Mouse (Mus musculus): ENCODE measurements around the gene Nucks1. TPM values are rescaled to one million over a fixed set of nuclear protein-coding genes. Genes with fewer than 3 reads are reported as not detected.

Nucks1 gene
- polyA plus RNA-seq, 1 experiment from 2014 or later: 49.2 TPM

- H3K4me3 ChIP-seq: no peak overlapping the region
- H3K27me3 ChIP-seq (replicated peaks): no peaks in the 10 kb centered on the region
- no peaks in the 10 kb centered on the region for H3K4me1 ChIP-seq
- H3K9ac ChIP-seq: no peak overlapping the region
- H3K27ac ChIP-seq: no peak overlapping the region
- no peak overlapping the region for H3K4me2 ChIP-seq
- ATAC-seq (replicated peaks): peak; percentile 63
- H3K36me3 ChIP-seq (replicated peaks): peaks cover 5% of the 10 kb centered on the region; the same call in 1 of the 2 replicates
- WGBS: 45% methylated on average over 6 of the region's 6 CpGs
- H3K9me3 ChIP-seq: no peaks in the 10 kb centered on the region
These were observed 27.4 kb downstream of the Nucks1 start for GRCm38 (mm10) chr1:131937659-131938305.

DNA sequence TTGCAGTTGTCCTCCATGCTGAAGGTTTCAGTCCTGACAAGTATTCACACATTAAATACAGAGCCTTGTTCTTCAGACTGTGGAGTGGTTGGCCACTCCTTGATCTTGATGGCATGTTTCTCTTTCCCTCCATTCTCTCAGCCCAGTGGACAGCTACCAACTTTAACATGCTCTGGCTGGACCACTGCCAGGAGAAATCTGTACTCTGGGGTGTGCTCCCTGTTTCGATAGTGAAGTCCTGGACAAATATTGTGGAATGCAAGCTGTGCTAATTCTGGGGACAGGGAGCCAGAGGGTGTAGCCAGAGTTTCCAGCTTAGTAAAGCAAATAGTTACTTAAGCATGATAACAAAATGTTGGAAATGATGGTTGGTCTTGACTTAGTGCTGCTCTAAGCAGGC, 28.5 kb downstream of the Nucks1 start:
- Histone ChIP-seq H3K9ac (no peak overlapping the region), H3K4me3 (no peak overlapping the region), H3K27me3 (replicated peaks) (no peaks in the 10 kb centered on the region), H3K36me3 (replicated peaks) (peaks cover 2% of the 10 kb centered on the region; the same call in 1 of the 2 replicates), H3K27ac (no peak overlapping the region), H3K9me3 (no peaks in the 10 kb centered on the region), H3K4me2 (no peak overlapping the region), H3K4me1 (no peaks in the 10 kb centered on the region)
- no peak for ATAC-seq (replicated peaks)
- 83% methylated on average over 1 of the region's 1 CpGs for WGBS

DNA sequence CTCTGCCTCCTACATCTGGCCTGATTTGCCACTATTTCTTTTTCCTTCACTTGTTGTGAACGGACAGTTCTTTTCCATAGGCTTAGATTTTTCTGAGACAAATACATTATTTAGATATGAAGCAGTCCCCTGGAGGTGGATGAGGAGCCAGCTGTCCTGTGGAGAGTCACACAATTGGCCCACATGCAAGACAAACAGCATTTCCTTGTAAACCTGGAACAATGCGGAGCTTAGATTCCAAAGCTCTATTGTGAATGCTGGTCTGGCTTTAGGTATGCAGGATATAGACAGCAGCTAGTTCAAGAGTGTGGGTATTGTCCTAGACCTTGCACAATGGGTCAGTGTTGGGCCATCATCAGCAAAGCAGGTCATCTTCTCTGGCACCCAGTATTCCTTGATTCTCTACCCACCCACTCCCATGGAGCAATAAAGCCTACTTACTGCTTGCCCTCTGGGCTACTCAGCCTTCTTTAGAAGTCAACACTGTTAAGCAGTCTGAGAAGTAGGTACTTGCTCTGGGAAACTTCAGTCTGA, 30.4 kb downstream of the Nucks1 start:
- H3K27me3 ChIP-seq (replicated peaks): no peaks in the 10 kb centered on the region
- no peak overlapping the region for H3K9ac ChIP-seq
- H3K36me3 ChIP-seq (replicated peaks): no peaks in the 10 kb centered on the region
- H3K4me3 ChIP-seq: no peak overlapping the region
- no peak overlapping the region for H3K4me2 ChIP-seq
- no peaks in the 10 kb centered on the region for H3K4me1 ChIP-seq
- no peak for ATAC-seq (replicated peaks)
- no peak overlapping the region for H3K27ac ChIP-seq
- H3K9me3 ChIP-seq: no peaks in the 10 kb centered on the region
- WGBS: 37% methylated on average over 2 of the region's 2 CpGs

- no peaks in the 10 kb centered on the region for H3K4me1 ChIP-seq
- H3K4me3 ChIP-seq: no peak overlapping the region
- no peaks in the 10 kb centered on the region for H3K36me3 ChIP-seq (replicated peaks)
- WGBS: 100% methylated on average over 1 of the region's 1 CpGs
- no peak overlapping the region for H3K9ac ChIP-seq
- no peak overlapping the region for H3K27ac ChIP-seq
- ATAC-seq (replicated peaks): no peak
- no peaks in the 10 kb centered on the region for H3K9me3 ChIP-seq
- H3K4me2 ChIP-seq: no peak overlapping the region
- no peaks in the 10 kb centered on the region for H3K27me3 ChIP-seq (replicated peaks)
These were observed 31.2 kb downstream of the Nucks1 start for GRCm38 (mm10) chr1:131941501-131941900.

- no peaks in the 10 kb centered on the region for H3K27me3 ChIP-seq (replicated peaks)
- H3K9me3 ChIP-seq: no peaks in the 10 kb centered on the region
- H3K4me1 ChIP-seq: no peaks in the 10 kb centered on the region
- H3K4me3 ChIP-seq: no peak overlapping the region
- H3K36me3 ChIP-seq (replicated peaks): no peaks in the 10 kb centered on the region
- H3K4me2 ChIP-seq: no peak overlapping the region
- WGBS: 75% methylated on average over 16 of the region's 16 CpGs
- H3K9ac ChIP-seq: no peak overlapping the region
- no peak overlapping the region for H3K27ac ChIP-seq
- ATAC-seq (replicated peaks): no peak
These were observed 32.6 kb downstream of the Nucks1 start for GRCm38 (mm10) chr1:131942621-131943590.

DNA sequence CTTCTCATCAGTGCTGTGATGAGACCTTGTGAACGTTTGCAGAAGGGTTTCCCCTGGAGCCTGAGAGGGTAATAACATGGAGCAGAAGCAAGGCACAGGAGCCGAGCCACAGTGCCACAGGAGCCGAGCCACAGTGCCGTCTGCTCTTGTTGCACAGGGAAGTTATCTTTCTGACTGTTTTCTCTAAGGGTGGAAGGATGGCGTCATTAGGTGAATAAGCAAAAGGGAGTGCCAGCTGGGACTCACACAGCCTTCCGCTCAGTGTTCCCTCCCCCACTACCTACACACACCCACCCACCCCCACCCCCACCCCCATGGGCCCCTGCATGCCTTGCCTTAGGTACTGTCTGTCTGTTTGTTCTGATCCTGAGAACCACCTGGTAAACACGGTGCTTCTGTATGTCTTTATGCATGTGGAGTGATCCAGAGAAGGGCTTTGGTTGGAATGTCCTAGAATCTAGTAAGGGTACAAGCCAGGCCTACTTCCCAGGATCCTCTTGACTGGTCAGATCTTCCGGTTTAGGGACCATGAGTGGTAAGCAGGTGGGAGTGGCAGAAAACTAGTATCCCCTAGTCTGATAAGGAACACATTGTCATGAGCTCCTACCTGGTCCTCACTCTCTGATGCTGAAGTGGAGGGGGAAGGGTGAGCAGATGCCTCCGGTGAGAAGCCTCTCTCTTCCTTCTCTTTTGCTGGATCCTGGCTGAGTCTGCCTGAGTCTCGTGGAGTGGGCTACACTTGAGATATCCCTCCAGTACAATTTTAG, 35.5 kb downstream of the Nucks1 start:
- no peak overlapping the region for H3K27ac ChIP-seq
- H3K4me3 ChIP-seq: no peak overlapping the region
- no peak for ATAC-seq (replicated peaks)
- no peak overlapping the region for H3K9ac ChIP-seq
- H3K27me3 ChIP-seq (replicated peaks): no peaks in the 10 kb centered on the region
- no peaks in the 10 kb centered on the region for H3K9me3 ChIP-seq
- 74% methylated on average over 10 of the region's 10 CpGs for WGBS
- H3K4me2 ChIP-seq: no peak overlapping the region
- no peaks in the 10 kb centered on the region for H3K36me3 ChIP-seq (replicated peaks)
- H3K4me1 ChIP-seq: no peaks in the 10 kb centered on the region

- no peaks in the 10 kb centered on the region for H3K27me3 ChIP-seq (replicated peaks)
- no peaks in the 10 kb centered on the region for H3K4me1 ChIP-seq
- H3K9ac ChIP-seq: no peak overlapping the region
- no peak overlapping the region for H3K27ac ChIP-seq
- no peaks in the 10 kb centered on the region for H3K9me3 ChIP-seq
- H3K4me3 ChIP-seq: no peak overlapping the region
- ATAC-seq (replicated peaks): no peak
- no peak overlapping the region for H3K4me2 ChIP-seq
- H3K36me3 ChIP-seq (replicated peaks): no peaks in the 10 kb centered on the region
- WGBS: 92% methylated on average over 11 of the region's 11 CpGs
These were observed 36.3 kb downstream of the Nucks1 start for GRCm38 (mm10) chr1:131946462-131947215.

DNA sequence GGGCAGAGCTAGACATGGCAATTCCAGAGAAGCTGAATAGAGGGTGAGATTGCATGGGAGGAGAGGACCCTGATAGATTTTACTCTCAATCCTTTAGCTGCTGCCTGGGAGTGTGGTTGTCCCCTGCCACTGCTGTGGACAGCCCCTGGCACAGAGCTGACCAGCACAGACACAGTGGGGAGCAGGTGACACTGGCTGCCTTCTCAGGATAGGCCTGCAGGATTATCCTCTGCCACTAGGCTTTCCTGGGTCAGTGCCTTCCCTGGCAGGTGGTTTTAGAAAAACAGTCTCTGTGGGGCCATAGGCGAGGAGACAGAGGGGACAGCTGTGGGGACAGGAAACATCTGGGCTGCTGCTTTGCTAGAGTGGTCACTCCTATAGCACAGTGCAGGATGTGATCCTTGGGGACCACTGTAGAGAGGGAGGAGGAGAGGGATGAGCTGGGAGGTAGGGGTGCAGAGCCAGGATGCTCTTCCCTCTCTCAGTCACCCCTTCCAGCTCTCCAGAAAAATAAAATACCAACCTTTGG, 37.7 kb downstream of the Nucks1 start:
- no peaks in the 10 kb centered on the region for H3K36me3 ChIP-seq (replicated peaks)
- no peak overlapping the region for H3K4me3 ChIP-seq
- H3K9ac ChIP-seq: no peak overlapping the region
- no peak overlapping the region for H3K27ac ChIP-seq
- H3K9me3 ChIP-seq: no peaks in the 10 kb centered on the region
- no peak; the same call in 1 of the 2 replicates for ATAC-seq (replicated peaks)
- H3K4me2 ChIP-seq: no peak overlapping the region
- no peaks in the 10 kb centered on the region for H3K27me3 ChIP-seq (replicated peaks)
- WGBS: 33% methylated on average over 1 of the region's 1 CpGs
- H3K4me1 ChIP-seq: no peaks in the 10 kb centered on the region

DNA sequence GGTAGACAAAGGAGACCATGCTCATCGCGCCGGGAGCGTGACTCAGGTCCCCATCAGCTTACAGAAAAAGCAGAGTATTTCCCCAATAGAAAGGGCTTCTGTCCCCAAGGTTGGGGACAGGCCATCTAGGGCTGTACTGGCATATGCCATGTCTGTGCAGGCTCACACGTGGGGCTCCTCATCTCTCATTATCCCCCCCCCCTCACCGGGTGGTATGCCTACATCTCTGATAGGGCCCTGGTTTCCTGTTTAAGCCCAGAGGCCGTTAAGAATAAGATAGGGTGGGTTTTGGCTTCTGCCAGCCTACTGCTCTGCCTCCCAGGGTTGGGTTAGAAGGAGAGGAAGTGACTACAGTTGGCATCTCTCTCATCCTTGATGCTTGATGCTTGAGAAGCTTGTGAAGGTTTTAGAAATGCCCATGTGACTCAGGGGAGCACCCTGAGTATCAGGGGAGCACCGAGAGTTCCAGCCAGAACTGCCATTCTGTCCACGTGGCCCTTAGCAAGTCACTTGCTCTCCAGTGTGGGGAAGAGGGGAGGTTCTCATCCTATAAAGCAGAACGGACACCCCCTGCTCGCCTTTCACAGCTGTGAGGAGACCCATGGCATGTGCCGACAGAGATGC, 44.0 kb downstream of the Nucks1 start:
- H3K27ac ChIP-seq: no peak overlapping the region
- H3K4me1 ChIP-seq: no peaks in the 10 kb centered on the region
- H3K9me3 ChIP-seq: no peaks in the 10 kb centered on the region
- ATAC-seq (replicated peaks): no peak
- 83% methylated on average over 12 of the region's 12 CpGs for WGBS
- H3K9ac ChIP-seq: no peak overlapping the region
- no peak overlapping the region for H3K4me2 ChIP-seq
- H3K27me3 ChIP-seq (replicated peaks): no peaks in the 10 kb centered on the region
- H3K4me3 ChIP-seq: no peak overlapping the region
- H3K36me3 ChIP-seq (replicated peaks): no peaks in the 10 kb centered on the region

DNA sequence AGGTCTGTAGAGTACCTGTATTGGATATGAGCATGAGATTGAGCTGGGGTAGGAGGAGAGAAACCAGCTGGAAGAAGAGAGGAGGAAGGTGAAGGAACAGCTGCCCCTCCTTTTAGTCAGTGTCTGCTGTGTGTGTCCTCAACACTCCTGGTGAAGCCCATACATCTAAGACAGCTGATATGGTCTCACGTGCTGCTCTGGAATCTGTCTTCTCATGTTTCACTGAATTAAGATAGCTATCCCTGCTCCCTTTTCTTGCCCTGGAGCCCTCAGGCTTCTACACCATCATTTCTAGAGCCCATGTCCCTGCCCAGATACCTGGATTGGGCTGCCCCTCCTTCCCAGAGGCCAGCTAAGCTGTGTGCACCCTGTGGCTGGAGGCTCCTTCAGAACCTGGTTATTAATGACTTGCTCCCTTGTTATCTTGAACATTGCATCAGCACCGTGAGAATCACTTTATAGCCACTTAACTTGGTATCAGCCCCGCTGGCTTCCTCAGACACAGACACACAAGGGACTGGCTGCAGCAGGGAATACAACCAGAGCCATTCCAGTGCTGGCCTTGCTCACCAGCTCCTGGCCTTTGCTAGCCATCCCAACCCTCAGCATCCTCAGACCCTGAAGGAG, 44.9 kb downstream of the Nucks1 start:
- H3K4me2 ChIP-seq: no peak overlapping the region

DNA sequence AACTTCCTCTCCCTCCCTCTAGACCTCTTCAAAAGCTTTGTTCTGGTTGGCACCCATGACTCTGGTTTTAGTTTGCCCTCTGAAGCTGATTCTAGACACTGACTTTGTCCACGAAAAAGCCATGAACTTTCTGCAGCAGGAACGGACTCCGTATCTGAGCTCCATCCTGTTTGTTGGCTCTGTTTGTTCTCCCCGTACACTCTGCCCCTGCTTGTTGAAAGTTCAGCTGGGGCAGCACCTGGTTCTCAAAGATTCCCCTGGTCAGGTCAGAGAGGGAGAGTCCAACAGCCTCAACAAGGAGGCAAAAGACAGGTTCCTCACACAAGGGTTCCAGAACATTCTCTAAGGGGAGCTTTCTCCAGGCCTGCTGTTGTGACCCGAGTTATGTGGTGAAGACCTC, 47.1 kb downstream of the Nucks1 start:
- ATAC-seq (replicated peaks): no peak
- Histone ChIP-seq H3K9me3 (no peaks in the 10 kb centered on the region), H3K9ac (no peak overlapping the region), H3K27ac (no peak overlapping the region), H3K36me3 (replicated peaks) (no peaks in the 10 kb centered on the region), H3K4me3 (no peak overlapping the region), H3K27me3 (replicated peaks) (peaks cover 3% of the 10 kb centered on the region), H3K4me2 (no peak overlapping the region), H3K4me1 (peaks cover 2% of the 10 kb centered on the region; the same call in 1 of the 2 replicates)
- 88% methylated on average over 5 of the region's 5 CpGs for WGBS

More for the DNA sequence above, 44.9 kb downstream of the Nucks1 start:
- no peaks in the 10 kb centered on the region for H3K27me3 ChIP-seq (replicated peaks)
- no peak overlapping the region for H3K4me3 ChIP-seq
- H3K4me1 ChIP-seq: no peaks in the 10 kb centered on the region
- ATAC-seq (replicated peaks): no peak
- no peaks in the 10 kb centered on the region for H3K36me3 ChIP-seq (replicated peaks)
- WGBS: 66% methylated on average over 3 of the region's 3 CpGs
- no peaks in the 10 kb centered on the region for H3K9me3 ChIP-seq
- no peak overlapping the region for H3K27ac ChIP-seq
- no peak overlapping the region for H3K9ac ChIP-seq

All from midbrain, embryonic 15.5 days (tissue).